Mouse (Mus musculus) limb, embryonic 10.5 days (tissue): ENCODE data around the gene F8a. TPM values are rescaled to one million over a fixed set of nuclear protein-coding genes. Genes with fewer than 3 reads are reported as not detected.
"Not testable (repeated sequence)": the region's sequence is repeated elsewhere in the genome, so short reads cannot be mapped to it uniquely, and the experiment has no call there.

Source experiments
- DNase-seq: peaks from one replicate; pipeline ENCODE4 v3.0.0-alpha.2; 2017; ENCODE audit warnings: low spot score
- H3K27ac ChIP-seq: fragments of 300-500 bp; sonication (generic); 2 replicates; pipeline ENCODE4 v1.5.1; 2016; ENCODE audit warnings: mild to moderate bottlenecking
- H3K27me3 ChIP-seq: fragments of 300-500 bp; sonication (generic); 2 replicates; pipeline ENCODE4 v1.6.1; 2016; ENCODE audit warnings: low read depth, mild to moderate bottlenecking; ENCODE audit not compliant: poor library complexity, severe bottlenecking
- H3K36me3 ChIP-seq: fragments of 300-500 bp; sonication (generic); 2 replicates; pipeline ENCODE4 v1.6.1; 2016; ENCODE audit warnings: mild to moderate bottlenecking, moderate library complexity
- H3K4me1 ChIP-seq: fragments of 300-500 bp; sonication (generic); 2 replicates; pipeline ENCODE4 v1.6.1; 2016
- H3K4me3 ChIP-seq: fragments of 300-500 bp; sonication (generic); 2 replicates; pipeline ENCODE4 v1.5.1; 2016; ENCODE audit warnings: mild to moderate bottlenecking, moderate library complexity
- H3K9me3 ChIP-seq: fragments of 300-500 bp; sonication (generic); replicated peaks from 2 replicates; pipeline ENCODE4 v1.6.1; 2016; ENCODE audit warnings: mild to moderate bottlenecking
- WGBS: fragments of 180-500 bp; shearing (Covaris S2); methylation state at CpG from one replicate; pipeline ENCODE4 v1.1.7; 2016; 5-methylcytosine and 5-hydroxymethylcytosine counted together
- polyA plus RNA-seq: library from polyadenylated mRNA; unstranded; fragments of >200 nt; fragmentation: Nextera tagmentation; extraction: Ambion mirVana; gene quantifications from 2 replicates; pipeline ENCODE4 v1.2.1, GENCODE M21; 2016

The F8a gene
- 6.4 and 8.2 TPM in 2 replicates for polyA plus RNA-seq

DNA sequence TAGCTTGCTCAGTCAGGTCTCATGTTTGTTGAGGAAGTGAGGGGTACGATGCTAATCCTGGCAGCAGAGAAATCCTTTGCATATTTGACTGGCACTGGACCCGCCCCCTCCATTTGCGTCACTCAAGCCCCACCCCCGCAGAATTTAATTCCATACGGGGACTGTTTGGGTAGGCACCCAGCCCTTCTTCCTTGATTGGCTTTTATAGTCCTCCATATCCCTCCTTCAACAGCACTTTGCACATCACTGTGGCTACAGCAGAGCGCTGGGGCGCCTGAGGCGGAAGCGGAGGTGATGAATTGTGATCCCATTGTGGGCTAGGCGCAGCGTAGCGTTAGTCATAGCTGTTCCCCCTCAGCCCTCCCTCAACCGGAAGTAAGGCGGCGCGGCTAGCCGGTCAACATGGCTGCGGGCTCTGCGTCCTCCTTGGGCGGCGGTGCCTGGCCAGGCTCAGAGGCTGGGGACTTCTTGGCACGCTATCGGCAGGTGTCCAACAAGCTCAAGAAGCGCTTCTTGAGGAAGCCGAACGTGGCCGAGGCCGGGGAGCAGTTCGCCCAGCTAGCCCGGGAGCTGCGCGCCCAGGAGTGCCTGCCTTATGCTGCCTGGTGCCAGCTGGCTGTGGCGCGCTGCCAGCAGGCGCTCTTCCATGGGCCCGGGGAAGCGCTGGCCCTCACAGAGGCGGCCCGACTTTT, at the start of gene F8a:
Gene F8a (plus strand): TSS at position 378 of the 692 bp plus-strand sequence.
- 11% methylated on average over 39 of the region's 39 CpGs for WGBS
- H3K4me1 ChIP-seq: peaks cover 6% of the 10 kb centered on the region; the same call in 1 of the 2 replicates
- H3K9me3 ChIP-seq: no peaks in the 10 kb centered on the region
- peak within 1 kb of the TSS; percentile 85 for H3K27ac ChIP-seq
- no peaks in the 10 kb centered on the region for H3K36me3 ChIP-seq
- H3K27me3 ChIP-seq: peaks cover 53% of the 10 kb centered on the region
- DNase-seq: peak; percentile 75
- H3K4me3 ChIP-seq: peak within 1 kb of the TSS; percentile 65

DNA sequence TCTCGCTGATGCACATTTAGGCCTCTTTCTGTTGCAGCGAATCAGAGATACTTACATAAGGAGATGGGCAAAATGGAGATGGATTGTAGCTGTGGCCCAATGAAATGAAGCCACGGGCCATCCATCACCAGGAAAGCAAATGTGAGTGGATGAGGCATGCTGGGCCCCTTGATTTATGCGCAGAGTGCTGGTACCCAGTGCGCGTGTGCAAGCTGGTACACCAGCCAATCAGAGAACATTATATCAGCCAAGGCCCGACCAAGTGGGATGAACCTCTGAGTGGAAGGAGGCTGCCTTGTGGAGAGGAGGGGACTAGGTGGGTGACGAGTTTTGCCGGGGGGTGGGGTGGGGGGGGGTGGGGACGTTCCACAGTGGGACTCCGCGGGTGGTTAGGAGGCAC, 36.2 kb upstream of the F8a start, which contains the start of gene Xlr3b:
Gene Xlr3b (plus strand): TSS at position 274 of the 400 bp plus-strand sequence.
- DNase-seq, H3K27me3 ChIP-seq, H3K36me3 ChIP-seq, H3K4me1 ChIP-seq, H3K9me3 ChIP-seq, H3K27ac ChIP-seq, H3K4me3 ChIP-seq: not testable (repeated sequence)
- WGBS: 80% methylated on average over 12 of the region's 12 CpGs

DNA sequence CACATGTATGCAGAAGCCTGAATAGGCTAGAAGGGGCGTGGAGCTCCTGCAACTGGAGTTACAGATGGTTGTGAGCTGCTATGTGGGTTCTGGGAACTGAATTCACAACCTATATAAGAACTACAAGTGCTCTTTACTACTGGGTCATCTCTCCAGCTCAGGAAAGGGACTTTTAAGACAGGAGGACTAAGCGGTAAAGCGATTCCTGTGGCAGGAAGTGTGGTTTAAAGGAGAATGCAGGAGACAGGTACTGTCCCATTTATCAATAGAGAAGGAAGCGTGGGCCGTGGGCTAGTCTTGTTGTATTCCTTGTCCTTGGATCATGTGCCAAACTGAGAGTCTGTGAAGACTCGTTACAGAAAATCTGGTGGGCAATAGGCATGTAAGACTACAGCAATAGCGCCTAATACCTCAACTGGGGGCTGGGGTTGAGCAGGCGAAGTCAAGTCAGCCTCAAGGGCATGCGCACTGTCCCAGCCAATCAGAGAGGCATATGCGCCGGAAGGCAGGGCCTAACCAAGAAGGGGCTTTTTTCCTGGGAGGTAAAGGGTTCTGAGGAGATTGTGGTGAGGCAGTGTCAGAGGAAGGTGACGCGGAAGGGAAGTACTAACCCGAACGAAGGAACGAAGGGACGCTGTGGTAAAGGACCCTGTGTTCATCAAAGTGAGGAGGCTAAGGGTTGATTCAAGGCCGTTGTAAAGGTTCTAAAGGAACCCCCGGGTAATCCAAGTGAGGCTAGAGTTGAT, 14.1 kb upstream of the F8a start, which contains the start of gene Xlr4b:
Gene Xlr4b (plus strand): TSS at position 515 of the 746 bp plus-strand sequence.
- WGBS: 87% methylated on average over 18 of the region's 19 CpGs
- not testable (repeated sequence) for DNase-seq

DNA sequence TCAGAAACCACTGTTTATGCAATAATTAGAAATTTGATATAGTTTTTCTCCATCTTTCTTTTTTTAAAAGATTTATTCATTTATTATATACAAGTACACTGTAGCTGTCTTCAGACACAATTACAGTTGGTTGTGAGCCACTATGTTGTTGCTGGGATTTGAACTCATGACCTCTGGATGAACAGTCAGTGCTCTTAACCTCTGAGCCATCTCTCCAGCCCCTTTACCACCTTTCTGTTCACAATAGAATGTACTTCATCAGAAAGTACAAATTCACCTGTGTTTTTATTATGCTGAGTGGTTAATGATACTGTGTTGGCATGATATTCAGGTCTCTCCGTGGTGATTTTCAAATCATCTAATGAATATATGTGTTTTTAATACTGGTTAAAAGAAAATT, 2.7 kb upstream of the F8a start:
- 59% methylated on average over 1 of the region's 1 CpGs for WGBS
- Histone ChIP-seq H3K36me3 (no peaks in the 10 kb centered on the region), H3K9me3 (no peaks in the 10 kb centered on the region), H3K4me3 (no peak overlapping the region), H3K27ac (no peak overlapping the region), H3K4me1 (peaks cover 6% of the 10 kb centered on the region; the same call in 1 of the 2 replicates), H3K27me3 (peaks cover 41% of the 10 kb centered on the region)
- no peak for DNase-seq

More for the DNA sequence above, 14.1 kb upstream of the F8a start, which contains the start of gene Xlr4b:
- H3K9me3 ChIP-seq, H3K36me3 ChIP-seq, H3K27me3 ChIP-seq, H3K4me1 ChIP-seq, H3K27ac ChIP-seq, H3K4me3 ChIP-seq: not testable (repeated sequence)

DNA sequence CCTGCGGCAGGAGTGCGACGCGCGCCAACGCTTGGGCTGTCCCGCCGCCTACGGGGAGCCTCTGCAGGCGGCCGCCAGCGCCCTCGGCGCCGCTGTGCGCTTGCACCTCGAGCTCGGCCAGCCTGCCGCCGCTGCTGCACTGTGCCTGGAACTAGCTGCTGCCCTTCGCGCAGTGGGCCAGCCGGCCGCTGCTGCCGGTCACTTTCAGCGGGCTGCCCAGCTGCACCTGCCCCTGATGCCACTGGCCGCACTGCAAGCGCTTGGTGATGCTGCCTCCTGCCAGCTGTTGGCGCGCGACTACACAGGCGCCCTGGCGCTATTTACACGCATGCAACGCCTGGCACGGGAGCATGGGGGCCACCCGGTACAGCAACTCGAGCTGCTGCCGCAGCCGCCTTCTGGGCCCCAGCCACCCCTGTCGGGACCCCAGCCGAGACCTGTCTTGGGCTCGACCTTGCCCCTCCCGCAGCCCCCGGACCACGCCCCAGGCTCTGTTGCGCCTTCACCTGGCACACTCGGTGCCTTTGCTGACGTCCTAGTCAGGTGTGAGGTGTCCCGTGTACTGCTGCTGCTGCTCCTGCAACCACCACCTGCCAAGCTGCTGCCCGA, 619 bp downstream of the F8a start:
- Histone ChIP-seq H3K9me3 (no peaks in the 10 kb centered on the region), H3K36me3 (no peaks in the 10 kb centered on the region), H3K27ac (peak overlapping the region; percentile 85), H3K27me3 (peaks cover 53% of the 10 kb centered on the region), H3K4me3 (peak overlapping the region; percentile 65), H3K4me1 (peaks cover 6% of the 10 kb centered on the region; the same call in 1 of the 2 replicates)
- WGBS: 19% methylated on average over 47 of the region's 51 CpGs
- peak; percentile 47 for DNase-seq

DNA sequence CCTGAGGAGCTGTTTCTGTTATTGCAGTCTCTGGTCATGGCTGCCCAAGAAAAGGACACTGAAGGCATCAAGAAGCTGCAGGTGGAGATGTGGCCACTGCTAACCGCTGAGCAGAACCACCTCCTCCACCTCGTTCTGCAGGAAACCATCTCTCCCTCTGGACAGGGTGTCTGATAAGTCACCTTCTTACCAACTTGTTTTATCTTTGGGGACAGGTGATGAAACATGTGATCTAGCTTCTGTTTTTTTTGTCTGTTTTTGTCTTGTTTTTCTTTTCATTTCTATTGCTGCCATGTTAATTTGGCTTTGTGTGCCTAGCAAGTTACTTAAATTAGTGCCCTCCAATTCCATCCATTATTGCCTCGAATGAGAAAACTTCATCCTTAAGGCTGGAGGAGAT, 1.2 kb downstream of the F8a start:
- Histone ChIP-seq H3K9me3 (no peaks in the 10 kb centered on the region), H3K4me3 (peak overlapping the region; percentile 65), H3K36me3 (no peaks in the 10 kb centered on the region), H3K27ac (no peak overlapping the region), H3K27me3 (peaks cover 53% of the 10 kb centered on the region), H3K4me1 (peaks cover 6% of the 10 kb centered on the region; the same call in 1 of the 2 replicates)
- 41% methylated on average over 3 of the region's 3 CpGs for WGBS
- DNase-seq: no peak

DNA sequence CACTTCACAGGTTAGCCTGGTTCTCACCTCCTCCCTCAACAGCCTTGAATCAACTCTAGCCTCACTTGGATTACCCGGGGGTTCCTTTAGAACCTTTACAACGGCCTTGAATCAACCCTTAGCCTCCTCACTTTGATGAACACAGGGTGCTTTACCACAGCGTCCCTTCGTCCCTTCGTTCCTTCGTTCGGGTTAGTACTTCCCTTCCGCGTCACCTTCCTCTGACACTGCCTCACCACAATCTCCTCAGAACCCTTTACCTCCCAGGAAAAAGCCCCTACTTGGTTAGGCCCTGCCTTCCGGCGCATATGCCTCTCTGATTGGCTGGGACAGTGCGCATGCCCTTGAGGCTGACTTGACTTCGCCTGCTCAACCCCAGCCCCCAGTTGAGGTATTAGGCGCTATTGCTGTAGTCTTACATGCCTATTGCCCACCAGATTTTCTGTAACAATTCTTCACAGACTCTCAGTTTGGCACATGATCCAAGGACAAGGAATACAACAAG, 14.8 kb downstream of the F8a start, which contains the start of gene Xlr4c:
Gene Xlr4c (minus strand): TSS at position 310 of the 505 bp plus-strand sequence.
- 88% methylated on average over 14 of the region's 14 CpGs for WGBS
- DNase-seq, H3K36me3 ChIP-seq, H3K27ac ChIP-seq, H3K9me3 ChIP-seq, H3K27me3 ChIP-seq, H3K4me3 ChIP-seq, H3K4me1 ChIP-seq: not testable (repeated sequence)

DNA sequence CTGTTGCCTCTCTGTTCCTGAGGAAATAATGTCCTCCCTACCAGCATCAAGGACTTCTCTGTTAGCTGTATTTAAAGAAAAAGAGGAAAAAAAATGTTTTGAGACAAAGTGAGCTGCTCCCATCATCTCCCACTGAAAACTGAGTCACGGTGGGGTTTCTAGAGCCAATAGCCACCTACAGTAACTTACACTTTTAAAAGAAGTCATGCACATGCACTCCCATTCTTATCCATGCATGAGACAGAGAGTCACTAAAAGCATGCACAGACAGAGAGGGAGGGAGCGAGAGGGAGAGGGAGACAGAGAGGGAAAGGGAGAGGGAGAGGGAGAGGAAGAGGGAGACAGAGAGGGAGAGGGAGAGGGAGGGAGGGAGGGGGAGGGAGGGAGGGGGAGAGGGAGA, 34.3 kb downstream of the F8a start:
- H3K4me1 ChIP-seq, DNase-seq, H3K4me3 ChIP-seq, H3K36me3 ChIP-seq, H3K27ac ChIP-seq, H3K9me3 ChIP-seq, H3K27me3 ChIP-seq: not testable (repeated sequence)
- WGBS: 79% methylated on average over 1 of the region's 2 CpGs

DNA sequence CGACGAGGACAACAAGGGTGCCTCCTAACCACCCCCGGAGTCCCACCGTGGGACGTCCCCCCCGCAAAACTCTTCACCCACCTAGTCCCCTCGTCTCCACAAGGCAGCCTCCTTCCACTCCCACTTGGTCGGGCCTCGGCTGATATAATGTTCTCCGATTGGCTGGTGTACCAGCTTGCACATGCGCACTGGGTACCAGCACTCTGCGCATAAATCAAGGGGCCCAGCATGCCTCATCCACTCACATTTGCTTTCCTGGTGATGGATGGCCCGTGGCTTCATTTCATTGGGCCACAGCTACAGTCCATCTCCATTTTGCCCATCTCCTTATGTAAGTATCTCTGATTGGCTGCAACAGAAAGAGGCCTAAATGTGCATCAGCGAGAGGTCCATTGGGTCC, 37.2 kb downstream of the F8a start, which contains the start of gene Xlr3c:
Gene Xlr3c (minus strand): TSS at position 121 of the 400 bp plus-strand sequence.
- not testable (repeated sequence) for H3K27me3 ChIP-seq, H3K27ac ChIP-seq, H3K4me3 ChIP-seq, H3K36me3 ChIP-seq, DNase-seq, H3K4me1 ChIP-seq, H3K9me3 ChIP-seq
- 91% methylated on average over 14 of the region's 14 CpGs for WGBS

Other genes starting within 250 kb of the F8a start
- 2.5 and 3.9 TPM in 2 replicates for gene Zfp185, start 241.0 kb upstream of the F8a start, polyA plus RNA-seq
- not detected in 2 replicates for gene Pnma5, start 191.2 kb upstream of the F8a start, polyA plus RNA-seq
- 0.10 and 0.11 TPM in 2 replicates for gene Pnma3, start 163.5 kb upstream of the F8a start, polyA plus RNA-seq
- 0.39 and 1.5 TPM in 2 replicates for gene Xlr4a, start 145.8 kb upstream of the F8a start, polyA plus RNA-seq
- 2.1 and 2.5 TPM in 2 replicates for gene Xlr3a, start 131.2 kb upstream of the F8a start, polyA plus RNA-seq
- not detected in 2 replicates for gene Gm14685, start 111.2 kb upstream of the F8a start, polyA plus RNA-seq
- gene Xlr5b, start 79.5 kb upstream of the F8a start, polyA plus RNA-seq: not detected in 2 replicates
- gene DXBay18, start 78.8 kb upstream of the F8a start, polyA plus RNA-seq: not detected in 2 replicates
- not detected in 2 replicates for gene Spin2d, start 51.3 kb upstream of the F8a start, polyA plus RNA-seq
- gene Xlr3b, start 36.1 kb upstream of the F8a start, polyA plus RNA-seq: 9.5 and 11.9 TPM in 2 replicates
- gene Xlr4b, start 14.0 kb upstream of the F8a start, polyA plus RNA-seq: 0.18 and 1.0 TPM in 2 replicates
- 0.49 TPM in 1 of 2 replicates, not detected in the other for gene Xlr4c, start 14.8 kb downstream of the F8a start, polyA plus RNA-seq
- gene Xlr3c, start 37.1 kb downstream of the F8a start, polyA plus RNA-seq: 0.16 and 0.26 TPM in 2 replicates
- not detected in 2 replicates for gene Xlr5a, start 64.7 kb downstream of the F8a start, polyA plus RNA-seq
- gene Xlr5c, start 64.7 kb downstream of the F8a start, polyA plus RNA-seq: not detected in 2 replicates
- not detected in 2 replicates for gene Gm45015, start 108.5 kb downstream of the F8a start, polyA plus RNA-seq
- gene Zfp275, start 114.3 kb downstream of the F8a start, polyA plus RNA-seq: 19.9 and 22.6 TPM in 2 replicates
- gene Gm18336, start 170.4 kb downstream of the F8a start, polyA plus RNA-seq: not detected in 2 replicates
- gene Zfp92, start 182.8 kb downstream of the F8a start, polyA plus RNA-seq: 0.08 and 0.24 TPM in 2 replicates
- not detected in 2 replicates for gene Trex2, start 207.1 kb downstream of the F8a start, polyA plus RNA-seq
- gene Haus7, start 230.8 kb downstream of the F8a start, polyA plus RNA-seq: 98.4 and 102 TPM in 2 replicates